Mouse (Mus musculus) gastrocnemius, adult 18-20 months (tissue): ENCODE results near the gene Ntn5. TPM values are rescaled to one million over a fixed set of nuclear protein-coding genes. Genes with fewer than 3 reads are reported as not detected.

Experiments
- DNase-seq: peaks from one replicate; pipeline ENCODE4 v3.0.0; 2021; ENCODE audit warnings: low spot score
- total RNA-seq, 2 experiments: library from RNA; stranded (reverse); gene quantifications; 2 replicates each; pipeline ENCODE4 v1.2.3; 2021

The Ntn5 gene
- total RNA-seq, 2 experiments from 2014 or later: 0.14 to 0.26 TPM

- DNase-seq: no peak
Observed at GRCm38 (mm10) chr7:45711316-45712021, 27.6 kb downstream of the Ntn5 start.

GRCm38 (mm10) chr7:45712022-45712757 is 28.4 kb downstream of the Ntn5 start:
- no peak for DNase-seq

- no peak for DNase-seq
Observed at GRCm38 (mm10) chr7:45713396-45713795, 29.6 kb downstream of the Ntn5 start.

- DNase-seq: no peak
Observed at GRCm38 (mm10) chr7:45713881-45714520, 30.2 kb downstream of the Ntn5 start.

GRCm38 (mm10) chr7:45714630-45715089 is 30.8 kb downstream of the Ntn5 start:
- DNase-seq: no peak

GRCm38 (mm10) chr7:45715090-45715708 is 31.4 kb downstream of the Ntn5 start, which contains the start of gene Rpl18:
Gene Rpl18 (plus strand): TSS chr7:45715457.
- peak; percentile 97 for DNase-seq

GRCm38 (mm10) chr7:45715741-45716459 is 32.1 kb downstream of the Ntn5 start:
- DNase-seq: no peak

- DNase-seq: no peak
Observed at GRCm38 (mm10) chr7:45716460-45716857, 32.6 kb downstream of the Ntn5 start.

- no peak for DNase-seq
Observed at GRCm38 (mm10) chr7:45716952-45717917, 33.4 kb downstream of the Ntn5 start.

- peak; percentile 98 for DNase-seq
Observed at GRCm38 (mm10) chr7:45717918-45718297, 34.1 kb downstream of the Ntn5 start, which contains the start of gene Sphk2. Gene Sphk2 (minus strand): TSS chr7:45718002.

- DNase-seq: no peak
Observed at GRCm38 (mm10) chr7:45718331-45718730, 34.5 kb downstream of the Ntn5 start.

- no peak for DNase-seq
Observed at GRCm38 (mm10) chr7:45719180-45719579, 35.4 kb downstream of the Ntn5 start.

- DNase-seq: no peak
Observed at GRCm38 (mm10) chr7:45719738-45720412, 36.1 kb downstream of the Ntn5 start.

- no peak for DNase-seq
Observed at GRCm38 (mm10) chr7:45720413-45721233, 36.8 kb downstream of the Ntn5 start, which contains the start of gene Fam83e. Gene Fam83e (plus strand): TSS chr7:45721212.

- no peak for DNase-seq
Observed at GRCm38 (mm10) chr7:45721234-45721571, 37.4 kb downstream of the Ntn5 start.

- no peak for DNase-seq
Observed at GRCm38 (mm10) chr7:45721642-45722347, 38.0 kb downstream of the Ntn5 start.

GRCm38 (mm10) chr7:45722348-45722713 is 38.5 kb downstream of the Ntn5 start:
- no peak for DNase-seq

- no peak for DNase-seq
Observed at GRCm38 (mm10) chr7:45723301-45723700, 39.5 kb downstream of the Ntn5 start.
